Mouse (Mus musculus): Measurements from ENCODE around the gene Zfp110. TPM values are rescaled to one million over a fixed set of nuclear protein-coding genes. Genes with fewer than 3 reads are reported as not detected.
"Not testable (repeated sequence)": the region's sequence is repeated elsewhere in the genome, so short reads cannot be mapped to it uniquely, and the experiment has no call there.

Gene Zfp110
- 20.9 and 33.2 TPM in 2 replicates for polyA plus RNA-seq (2014; fragmentation: Nextera tagmentation; extraction: Ambion mirVana)

DNA sequence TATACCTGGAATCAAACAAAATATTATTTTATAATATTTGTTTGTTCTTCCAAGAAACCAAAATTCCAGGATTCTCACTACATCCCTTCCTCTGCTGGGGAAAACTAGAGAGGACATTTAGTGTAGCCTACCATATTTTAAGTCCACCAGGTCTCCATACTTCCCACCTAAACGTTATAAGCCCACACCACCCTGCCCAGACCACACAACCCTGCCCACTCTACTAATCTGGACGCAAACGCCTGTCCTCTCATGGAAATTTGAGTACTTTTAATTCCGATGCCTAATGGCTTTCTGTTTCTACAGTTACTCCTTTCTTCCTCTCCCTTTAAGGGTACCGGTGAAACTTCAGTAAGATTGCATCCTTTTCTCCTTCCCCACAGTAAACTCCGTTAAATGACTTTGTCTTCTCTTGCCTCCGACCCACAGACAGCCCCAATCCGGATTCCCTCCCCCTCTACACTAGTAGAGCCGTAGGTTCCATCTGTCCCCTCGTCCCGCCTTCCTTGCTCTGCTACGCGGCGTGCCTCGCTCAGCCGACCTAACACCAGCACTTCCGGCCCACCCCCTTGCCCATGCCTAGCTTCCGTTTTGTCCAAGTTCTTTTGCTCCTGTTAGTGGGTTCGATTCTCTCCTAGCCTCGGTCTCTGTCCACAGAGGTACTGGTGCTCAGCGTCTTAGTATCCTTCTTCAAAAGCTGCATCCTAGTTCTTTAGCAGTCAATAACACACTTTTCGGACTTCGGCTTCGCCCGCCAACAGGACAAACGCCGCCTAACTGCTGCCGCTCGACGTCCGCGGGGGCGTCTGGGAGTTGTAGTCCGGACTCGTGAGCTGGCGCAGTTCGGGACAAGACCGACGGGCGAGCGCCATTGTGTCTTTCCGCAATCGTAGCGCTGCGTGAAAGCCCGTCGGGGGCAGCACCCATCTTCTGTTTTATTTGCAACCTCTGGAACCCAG, at the start of gene Zfp110:
Zfp110 (plus strand) TSS at position 600 of the 959 bp plus-strand sequence.
- peak; percentile 98 for ATAC-seq (ENCODE audit: low FRiP score, low TSS enrichment)
- 3% methylated on average over 47 of the region's 47 CpGs for WGBS
- Histone ChIP-seq H3K4me3 (ENCODE audit: low read length) (peak within 1 kb of the TSS; percentile 57), H3K36me3 (ENCODE audit: control insufficient read depth, insufficient read depth, low read length) (peaks cover 32% of the 10 kb centered on the region), H3K27ac (ENCODE audit: low read depth, low read length) (0 out of 2 replicates have a peak within 1 kb of the TSS, but pooled peaks have one; percentile 17), H3K4me1 (ENCODE audit: control insufficient read depth, insufficient read depth, low read length) (no peaks in the 10 kb centered on the region), H3K9me3 (ENCODE audit: control insufficient read depth, low read length) (peaks cover 31% of the 10 kb centered on the region), H3K27me3 (ENCODE audit: control insufficient read depth, insufficient read depth, low read length) (no peaks in the 10 kb centered on the region), H3K9ac (ENCODE audit: low read depth, low read length) (peak within 1 kb of the TSS; percentile 56), H3K4me2 (replicated peaks; ENCODE audit: low read depth, low read length) (peak within 1 kb of the TSS; percentile 48)

DNA sequence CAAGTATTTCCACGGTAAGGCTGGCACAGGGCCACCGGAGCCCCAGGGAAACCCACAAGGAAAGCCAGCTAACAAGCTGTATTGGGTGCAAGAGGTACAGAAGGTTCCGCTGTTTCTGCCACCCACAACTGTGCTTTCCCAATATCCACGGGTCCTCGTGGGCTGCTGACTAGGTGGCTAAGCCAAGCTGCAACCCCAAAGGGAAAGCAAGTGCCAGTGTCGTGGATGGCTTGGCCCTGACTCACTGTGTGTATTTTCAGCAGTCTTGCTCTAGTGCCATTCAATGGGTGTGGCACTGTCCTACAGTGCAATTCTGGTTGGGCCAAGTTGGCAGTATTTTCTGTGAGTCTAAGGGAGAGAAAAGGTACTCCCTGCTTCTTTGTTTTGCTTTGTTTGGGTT, 47.2 kb upstream of the Zfp110 start:
- no peaks in the 10 kb centered on the region for H3K27me3 ChIP-seq (ENCODE audit: control insufficient read depth, insufficient read depth, low read length)
- H3K27ac ChIP-seq (ENCODE audit: low read depth, low read length), result no peak overlapping the region
- no peaks in the 10 kb centered on the region for H3K4me1 ChIP-seq (ENCODE audit: control insufficient read depth, insufficient read depth, low read length)
- no peaks in the 10 kb centered on the region for H3K36me3 ChIP-seq (ENCODE audit: control insufficient read depth, insufficient read depth, low read length)
- no peak overlapping the region for H3K4me3 ChIP-seq (ENCODE audit: low read length)
- ATAC-seq (ENCODE audit: low FRiP score, low TSS enrichment), result no peak
- no peak overlapping the region for H3K9ac ChIP-seq (ENCODE audit: low read depth, low read length)
- WGBS, result 75% methylated on average over 6 of the region's 6 CpGs
- no peak overlapping the region for H3K4me2 ChIP-seq (replicated peaks; ENCODE audit: low read depth, low read length)
- no peaks in the 10 kb centered on the region for H3K9me3 ChIP-seq (ENCODE audit: control insufficient read depth, low read length)

GRCm38 (mm10) chr7:12788025-12788424, 46.5 kb upstream of the Zfp110 start:
- Histone ChIP-seq H3K4me2 (replicated peaks; ENCODE audit: low read depth, low read length) (no peak overlapping the region), H3K27ac (ENCODE audit: low read depth, low read length) (no peak overlapping the region), H3K9ac (ENCODE audit: low read depth, low read length) (no peak overlapping the region), H3K27me3 (ENCODE audit: control insufficient read depth, insufficient read depth, low read length) (no peaks in the 10 kb centered on the region), H3K4me1 (ENCODE audit: control insufficient read depth, insufficient read depth, low read length) (no peaks in the 10 kb centered on the region), H3K9me3 (ENCODE audit: control insufficient read depth, low read length) (no peaks in the 10 kb centered on the region), H3K36me3 (ENCODE audit: control insufficient read depth, insufficient read depth, low read length) (no peaks in the 10 kb centered on the region), H3K4me3 (ENCODE audit: low read length) (no peak overlapping the region)
- no peak for ATAC-seq (ENCODE audit: low FRiP score, low TSS enrichment)
- WGBS, result 24% methylated on average over 5 of the region's 5 CpGs

GRCm38 (mm10) chr7:12792624-12793023, 41.9 kb upstream of the Zfp110 start:
- H3K4me2 ChIP-seq (replicated peaks; ENCODE audit: low read depth, low read length); H3K36me3 ChIP-seq (ENCODE audit: control insufficient read depth, insufficient read depth, low read length); H3K9me3 ChIP-seq (ENCODE audit: control insufficient read depth, low read length); H3K4me3 ChIP-seq (ENCODE audit: low read length); H3K4me1 ChIP-seq (ENCODE audit: control insufficient read depth, insufficient read depth, low read length); H3K27me3 ChIP-seq (ENCODE audit: control insufficient read depth, insufficient read depth, low read length); H3K9ac ChIP-seq (ENCODE audit: low read depth, low read length); ATAC-seq (ENCODE audit: low FRiP score, low TSS enrichment); H3K27ac ChIP-seq (ENCODE audit: low read depth, low read length): not testable (repeated sequence)
- WGBS, result 92% methylated on average over 11 of the region's 11 CpGs

DNA sequence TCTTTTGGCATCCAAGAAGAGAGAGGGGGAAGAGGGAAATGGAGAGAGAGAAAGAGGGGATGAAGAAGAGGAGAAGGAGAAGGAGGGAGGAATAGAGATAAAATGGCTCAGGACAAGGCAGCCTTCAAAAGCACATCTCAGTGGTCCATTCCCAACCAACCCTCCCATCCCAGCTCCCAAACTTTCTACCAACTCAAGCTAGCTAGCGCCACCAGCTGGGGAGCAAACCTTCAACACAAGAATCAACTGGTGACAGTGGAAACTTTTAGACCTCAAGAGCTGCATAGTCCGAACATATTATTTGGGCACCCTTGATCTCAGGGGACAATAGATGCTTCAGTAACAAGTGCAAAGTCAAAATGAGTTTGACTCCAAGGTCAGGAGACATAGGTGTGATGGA, 36.6 kb upstream of the Zfp110 start:
- Histone ChIP-seq H3K4me2 (replicated peaks; ENCODE audit: low read depth, low read length) (no peak overlapping the region), H3K36me3 (ENCODE audit: control insufficient read depth, insufficient read depth, low read length) (no peaks in the 10 kb centered on the region), H3K4me3 (ENCODE audit: low read length) (no peak overlapping the region), H3K4me1 (ENCODE audit: control insufficient read depth, insufficient read depth, low read length) (peaks cover 1% of the 10 kb centered on the region; the same call in 1 of the 2 replicates), H3K27me3 (ENCODE audit: control insufficient read depth, insufficient read depth, low read length) (no peaks in the 10 kb centered on the region), H3K27ac (ENCODE audit: low read depth, low read length) (no peak overlapping the region), H3K9ac (ENCODE audit: low read depth, low read length) (no peak overlapping the region), H3K9me3 (ENCODE audit: control insufficient read depth, low read length) (peaks cover 9% of the 10 kb centered on the region; the same call in 1 of the 2 replicates)
- WGBS, result 64% methylated on average over 2 of the region's 2 CpGs
- no peak for ATAC-seq (ENCODE audit: low FRiP score, low TSS enrichment)

GRCm38 (mm10) chr7:12799554-12799953, 35.0 kb upstream of the Zfp110 start:
- Histone ChIP-seq H3K4me1 (ENCODE audit: control insufficient read depth, insufficient read depth, low read length) (peaks cover 3% of the 10 kb centered on the region; the same call in 1 of the 2 replicates), H3K27ac (ENCODE audit: low read depth, low read length) (no peak overlapping the region), H3K9me3 (ENCODE audit: control insufficient read depth, low read length) (peaks cover 9% of the 10 kb centered on the region; the same call in 1 of the 2 replicates), H3K4me2 (replicated peaks; ENCODE audit: low read depth, low read length) (no peak overlapping the region), H3K9ac (ENCODE audit: low read depth, low read length) (no peak overlapping the region), H3K4me3 (ENCODE audit: low read length) (no peak overlapping the region), H3K27me3 (ENCODE audit: control insufficient read depth, insufficient read depth, low read length) (no peaks in the 10 kb centered on the region), H3K36me3 (ENCODE audit: control insufficient read depth, insufficient read depth, low read length) (no peaks in the 10 kb centered on the region)
- ATAC-seq (ENCODE audit: low FRiP score, low TSS enrichment), result no peak
- 93% methylated on average over 1 of the region's 1 CpGs for WGBS

- WGBS, result 7% methylated on average over 31 of the region's 31 CpGs
- Histone ChIP-seq H3K4me3 (ENCODE audit: low read length) (peak within 1 kb of the TSS; percentile 47), H3K27ac (ENCODE audit: low read depth, low read length) (peak within 1 kb of the TSS; percentile 14; the same call in 1 of the 2 replicates), H3K36me3 (ENCODE audit: control insufficient read depth, insufficient read depth, low read length) (peaks cover 17% of the 10 kb centered on the region; the same call in 1 of the 2 replicates), H3K9me3 (ENCODE audit: control insufficient read depth, low read length) (no peaks in the 10 kb centered on the region), H3K4me1 (ENCODE audit: control insufficient read depth, insufficient read depth, low read length) (peaks cover 3% of the 10 kb centered on the region; the same call in 1 of the 2 replicates), H3K9ac (ENCODE audit: low read depth, low read length) (peak within 1 kb of the TSS; percentile 65), H3K4me2 (replicated peaks; ENCODE audit: low read depth, low read length) (peak within 1 kb of the TSS; percentile 83), H3K27me3 (ENCODE audit: control insufficient read depth, insufficient read depth, low read length) (no peaks in the 10 kb centered on the region)
- peak; percentile 98 for ATAC-seq (ENCODE audit: low FRiP score, low TSS enrichment)
Observed at GRCm38 (mm10) chr7:12802866-12803726, 31.5 kb upstream of the Zfp110 start, which contains the start of gene Zscan18. Gene Zscan18, minus strand, starts transcription at chr7:12803635.

- Histone ChIP-seq H3K4me2 (replicated peaks; ENCODE audit: low read depth, low read length) (peak overlapping the region; percentile 83), H3K27me3 (ENCODE audit: control insufficient read depth, insufficient read depth, low read length) (no peaks in the 10 kb centered on the region), H3K27ac (ENCODE audit: low read depth, low read length) (no peak overlapping the region; the same call in 1 of the 2 replicates), H3K4me1 (ENCODE audit: control insufficient read depth, insufficient read depth, low read length) (peaks cover 3% of the 10 kb centered on the region; the same call in 1 of the 2 replicates), H3K36me3 (ENCODE audit: control insufficient read depth, insufficient read depth, low read length) (peaks cover 22% of the 10 kb centered on the region), H3K9me3 (ENCODE audit: control insufficient read depth, low read length) (no peaks in the 10 kb centered on the region), H3K4me3 (ENCODE audit: low read length) (peak overlapping the region; percentile 47), H3K9ac (ENCODE audit: low read depth, low read length) (peak overlapping the region; percentile 65)
- WGBS, result under 1% methylated on average over 16 of the region's 16 CpGs
- ATAC-seq (ENCODE audit: low FRiP score, low TSS enrichment), result no peak; the same call in 1 of the 2 replicates
Observed at GRCm38 (mm10) chr7:12803727-12804071, 30.9 kb upstream of the Zfp110 start.
